Mouse (Mus musculus) forebrain, embryonic 14.5 days (tissue): ENCODE measurements around the gene Agr2. TPM values are rescaled to one million over a fixed set of nuclear protein-coding genes. Genes with fewer than 3 reads are reported as not detected.

Experiments used
- ATAC-seq: fragments of 200-750 bp; cut with Nextera tagmentation; 2 replicates; pipeline ENCODE4 v1.8.0; 2017; ENCODE audit warnings: mild to moderate bottlenecking, moderate library complexity
- DNase-seq: peaks from one replicate; pipeline ENCODE4 v3.0.0-alpha.2; 2015; ENCODE audit warnings: low spot score
- H3K27ac ChIP-seq: fragments of 300-500 bp; sonication (generic); 2 replicates; pipeline ENCODE4 v1.5.1; 2014; ENCODE audit warnings: low read depth, mild to moderate bottlenecking, control low read depth, low read length, moderate library complexity
- H3K27me3 ChIP-seq: fragments of 300-500 bp; sonication (generic); replicated peaks from 2 replicates; pipeline ENCODE4 v1.6.1; 2014; ENCODE audit warnings: low read length, control low read depth, mixed read lengths; ENCODE audit not compliant: control insufficient read depth, insufficient read depth
- H3K36me3 ChIP-seq: fragments of 300-500 bp; sonication (generic); 2 replicates; pipeline ENCODE4 v1.6.1; 2014; ENCODE audit warnings: low read length, control low read depth; ENCODE audit not compliant: control insufficient read depth, insufficient read depth
- H3K4me1 ChIP-seq: fragments of 300-500 bp; sonication (generic); 2 replicates; pipeline ENCODE4 v1.6.1; 2014; ENCODE audit warnings: antibody characterized with exemption, low read length, control low read depth; ENCODE audit not compliant: control insufficient read depth, insufficient read depth
- H3K4me2 ChIP-seq: fragments of 300-500 bp; sonication (generic); 2 replicates; pipeline ENCODE4 v1.6.1; 2014; ENCODE audit warnings: mild to moderate bottlenecking, control low read depth, low read length
- H3K4me3 ChIP-seq: fragments of 300-500 bp; sonication (generic); 2 replicates; pipeline ENCODE4 v1.5.1; 2014; ENCODE audit warnings: low read depth, low read length, control low read depth
- H3K9ac ChIP-seq: fragments of 300-500 bp; sonication (generic); 2 replicates; pipeline ENCODE4 v1.6.1; 2014; ENCODE audit warnings: mild to moderate bottlenecking, low read length, control low read depth, moderate library complexity
- H3K9me3 ChIP-seq: fragments of 300-500 bp; sonication (generic); replicated peaks from 2 replicates; pipeline ENCODE4 v1.6.1; 2016; ENCODE audit warnings: low read length, control low read depth, mixed read lengths; ENCODE audit not compliant: control insufficient read depth
- WGBS: fragments of 180-500 bp; shearing (Covaris S2); extraction: QIAGEN DNeasy Blood & Tissue Kit; methylation state at CpG from one replicate; pipeline ENCODE4 v1.1.7; 2014; 5-methylcytosine and 5-hydroxymethylcytosine counted together
- polyA plus RNA-seq: library from polyadenylated mRNA; unstranded; fragments of >200 nt; fragmentation: Nextera tagmentation; extraction: Ambion mirVana; gene quantifications from 2 replicates; pipeline ENCODE4 v1.2.1, GENCODE M21; 2014

Agr2 gene
- polyA plus RNA-seq, 1 experiment from 2014 or later, result not detected

DNA sequence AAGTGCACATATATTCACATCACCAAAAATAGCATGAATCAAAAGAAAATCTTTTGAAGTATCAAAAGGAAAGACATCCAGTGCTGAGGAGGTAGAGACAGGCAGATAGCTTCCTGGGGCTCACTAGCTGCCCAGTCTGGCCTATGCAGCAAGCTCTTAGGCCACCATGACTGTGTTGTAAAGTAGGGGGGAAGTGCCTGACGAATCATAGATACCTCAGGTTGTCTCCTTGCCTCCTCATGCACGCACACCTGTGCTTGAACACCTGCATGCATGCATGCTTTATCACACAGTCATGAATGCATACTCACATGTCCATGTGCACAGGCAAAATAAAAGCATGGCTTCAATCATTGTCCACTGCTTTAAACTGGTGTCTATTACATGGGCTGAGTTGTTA, 52.0 kb downstream of the Agr2 start:
- WGBS, result 80% methylated on average over 2 of the region's 2 CpGs
- no peak overlapping the region for H3K27ac ChIP-seq
- no peak for ATAC-seq
- H3K36me3 ChIP-seq, result no peaks in the 10 kb centered on the region
- no peak overlapping the region for H3K4me2 ChIP-seq
- no peaks in the 10 kb centered on the region for H3K27me3 ChIP-seq
- DNase-seq, result no peak
- no peaks in the 10 kb centered on the region for H3K9me3 ChIP-seq
- H3K4me3 ChIP-seq, result no peak overlapping the region
- H3K9ac ChIP-seq, result no peak overlapping the region
- peaks cover 12% of the 10 kb centered on the region for H3K4me1 ChIP-seq

DNA sequence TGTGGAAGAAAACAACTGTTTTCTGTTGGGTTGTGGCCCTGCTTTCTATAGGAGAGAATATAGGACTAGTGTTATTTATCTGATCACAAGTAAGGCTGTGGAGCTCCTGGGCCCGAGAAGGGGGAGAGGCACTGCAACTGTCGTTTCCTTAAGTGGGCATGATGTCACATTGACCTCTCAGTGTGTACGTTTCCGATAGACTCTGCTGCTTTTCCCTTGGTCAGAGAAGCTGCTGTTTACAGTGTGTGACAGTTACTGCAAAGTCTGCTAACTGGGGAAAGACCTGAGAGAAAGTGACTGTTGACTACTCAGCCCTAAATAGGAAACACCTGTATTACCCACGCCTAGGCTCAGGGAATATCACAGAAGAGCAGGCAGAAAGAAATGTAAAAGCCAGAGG, 53.5 kb downstream of the Agr2 start:
- H3K27me3 ChIP-seq, result no peaks in the 10 kb centered on the region
- WGBS, result 59% methylated on average over 5 of the region's 5 CpGs
- no peak for ATAC-seq
- H3K36me3 ChIP-seq, result no peaks in the 10 kb centered on the region
- no peaks in the 10 kb centered on the region for H3K9me3 ChIP-seq
- H3K27ac ChIP-seq, result no peak overlapping the region
- no peak for DNase-seq
- H3K4me1 ChIP-seq, result peaks cover under 1% of the 10 kb centered on the region
- H3K9ac ChIP-seq, result no peak overlapping the region
- H3K4me3 ChIP-seq, result no peak overlapping the region
- no peak overlapping the region for H3K4me2 ChIP-seq

DNA sequence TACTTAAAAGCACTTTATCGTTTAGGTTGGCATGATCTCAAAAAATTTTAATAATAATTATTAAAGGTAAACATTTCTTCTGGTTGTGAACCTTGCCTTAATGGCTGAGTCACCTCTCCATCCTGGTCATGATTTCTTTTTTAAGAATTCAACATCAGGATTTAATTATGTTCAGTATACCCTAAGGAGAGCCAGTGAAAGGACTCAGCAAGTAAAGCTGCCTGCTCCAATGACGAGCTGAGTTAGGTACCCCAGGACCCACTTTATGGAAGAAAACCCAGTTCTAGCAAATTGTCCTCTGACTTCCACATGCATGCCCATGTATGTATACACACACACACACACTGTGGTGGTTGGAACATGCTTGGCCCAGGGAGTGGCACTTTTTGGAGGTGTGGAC, 54.9 kb downstream of the Agr2 start:
- WGBS, result 79% methylated on average over 2 of the region's 2 CpGs
- ATAC-seq (no peak), DNase-seq (no peak)
- Histone ChIP-seq H3K9me3 (no peaks in the 10 kb centered on the region), H3K36me3 (no peaks in the 10 kb centered on the region), H3K4me1 (no peaks in the 10 kb centered on the region), H3K4me3 (no peak overlapping the region), H3K4me2 (no peak overlapping the region), H3K9ac (no peak overlapping the region), H3K27me3 (no peaks in the 10 kb centered on the region), H3K27ac (no peak overlapping the region)

DNA sequence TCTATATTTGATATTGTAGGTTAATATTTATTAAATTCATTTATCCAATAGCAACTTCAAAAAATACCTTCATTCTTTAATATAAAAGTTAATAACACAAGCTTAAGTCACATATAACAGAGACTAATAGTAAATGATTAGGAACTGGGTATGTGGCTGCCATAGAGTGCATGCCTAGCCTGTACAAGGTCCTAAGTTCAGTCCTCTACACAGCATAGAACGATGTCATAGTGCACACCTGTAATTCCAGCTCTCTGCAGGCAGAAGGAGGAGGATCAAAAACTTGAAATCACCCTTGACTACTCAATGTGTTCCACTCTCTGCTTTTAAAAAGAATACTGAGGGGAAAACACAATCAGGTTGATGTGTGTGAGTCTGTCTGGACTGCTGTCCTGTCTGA, 57.6 kb downstream of the Agr2 start:
- 76% methylated on average over 1 of the region's 1 CpGs for WGBS
- DNase-seq, result no peak
- H3K9ac ChIP-seq, result no peak overlapping the region
- no peak for ATAC-seq
- H3K4me2 ChIP-seq, result no peak overlapping the region
- no peak overlapping the region for H3K27ac ChIP-seq
- no peaks in the 10 kb centered on the region for H3K9me3 ChIP-seq
- no peaks in the 10 kb centered on the region for H3K27me3 ChIP-seq
- no peaks in the 10 kb centered on the region for H3K36me3 ChIP-seq
- H3K4me1 ChIP-seq, result no peaks in the 10 kb centered on the region
- no peak overlapping the region for H3K4me3 ChIP-seq

Other genes starting within 250 kb of the Agr2 start
- gene Agr3, start 67.3 kb upstream of the Agr2 start, polyA plus RNA-seq, result not detected in 2 replicates
- 249 and 271 TPM in 2 replicates for gene Tspan13, start 49.6 kb downstream of the Agr2 start, polyA plus RNA-seq
- gene Ankmy2, start 164.2 kb downstream of the Agr2 start, polyA plus RNA-seq, result 55.4 and 70.3 TPM in 2 replicates
- gene Bzw2, start 165.2 kb downstream of the Agr2 start, polyA plus RNA-seq, result 541 and 574 TPM in 2 replicates